7 mouse cellular contexts compared by ENCODE assay signal in the genomic region with DNA sequence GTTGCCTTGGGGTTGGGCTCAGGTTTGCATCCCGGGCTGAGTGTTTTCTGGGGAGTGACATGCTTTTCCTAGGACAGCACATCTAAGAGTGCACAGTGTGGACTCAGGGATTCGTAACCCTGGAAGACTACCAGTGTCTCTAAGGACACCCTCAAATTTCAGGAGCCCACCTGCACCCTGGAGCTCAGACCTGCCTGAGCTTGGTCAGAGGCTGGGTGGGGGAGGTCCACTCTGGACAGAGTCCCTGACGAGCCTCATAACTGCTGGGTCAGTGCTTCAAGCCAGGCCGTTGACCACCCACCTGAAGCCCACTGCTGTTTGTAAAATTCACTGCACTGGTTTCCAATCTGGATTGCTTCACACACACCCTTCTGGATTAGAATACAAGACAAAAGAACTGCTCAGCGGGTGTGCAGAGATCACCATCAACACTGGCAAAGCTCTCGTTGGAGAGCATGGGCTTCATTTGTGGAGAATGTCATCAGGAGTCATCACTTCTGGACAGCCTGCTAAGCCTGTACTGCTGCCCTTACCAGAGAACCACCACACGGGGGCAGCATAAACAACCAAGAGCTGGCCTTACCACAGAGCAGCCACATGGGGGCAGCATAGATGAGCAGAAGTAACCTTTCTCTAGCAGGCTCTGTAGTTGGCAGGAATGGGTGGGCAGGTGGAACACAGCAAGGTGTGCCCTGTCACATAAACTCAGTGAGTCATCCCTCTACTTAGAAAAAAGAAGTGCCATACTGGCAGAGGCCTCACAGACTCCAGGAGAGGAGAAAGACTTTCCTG. TPM values are rescaled to one million over a fixed set of nuclear protein-coding genes. Genes with fewer than 3 reads are reported as not detected.
DNase-seq lines count a peak whose midpoint lies in the region; ATAC-seq and TF ChIP-seq lines count a peak whose summit lies in the region.

No protein-coding gene starts in this region.

- DNase-seq in adrenal gland, adult 2 months = peak; percentile 75
- peak; percentile 78 for DNase-seq in embryo, embryonic 11.5 days (ENCODE audit: low read depth, low spot score)
- DNase-seq in gastrocnemius, postnatal 4 days (ENCODE audit: low spot score in 2 of 2) = peak; percentile 62 to 79
- peak; percentile 81 to 89 for DNase-seq in left cerebral cortex, postnatal 25 days (ENCODE audit: low spot score in 2 of 2)

- H3K4me3 ChIP-seq in intestine, embryonic 16.5 days (ENCODE audit: low read length) = no peak overlapping the region
- no peak overlapping the region for H3K4me3 ChIP-seq in midbrain, embryonic 12.5 days
- no peak overlapping the region for H3K4me3 ChIP-seq in small intestine, adult 2 months (ENCODE audit: low read depth, low read length)

- H3K4me2 ChIP-seq in intestine, embryonic 16.5 days (ENCODE audit: low read depth, low read length) = no peak overlapping the region
- no peak overlapping the region for H3K4me2 ChIP-seq in midbrain, embryonic 12.5 days (replicated peaks)

- intact Hi-C loops in left cerebral cortex, postnatal 25 days (cut with DNase I) = loop anchor here (2.0 kb wide), 1 partner anchor 160 kb away; no protein-coding TSS in a partner anchor

- H3K27me3 ChIP-seq in intestine, embryonic 16.5 days (replicated peaks; ENCODE audit: control insufficient read depth, insufficient read depth, low read length) = no peaks in the 10 kb centered on the region
- no peaks in the 10 kb centered on the region for H3K27me3 ChIP-seq in midbrain, embryonic 12.5 days
- H3K27me3 ChIP-seq in small intestine, adult 2 months (ENCODE audit: control insufficient read depth, insufficient read depth, low read length) = no peaks in the 10 kb centered on the region

- peak; percentile 20 for ATAC-seq in intestine, embryonic 16.5 days
- peak; percentile 69 for ATAC-seq in midbrain, embryonic 12.5 days (ENCODE audit: low FRiP score, low read depth)

- H3K4me1 ChIP-seq in intestine, embryonic 16.5 days (ENCODE audit: control insufficient read depth, insufficient read depth, low read length) = peaks cover 4% of the 10 kb centered on the region; the same call in 1 of the 2 replicates
- no peaks in the 10 kb centered on the region for H3K4me1 ChIP-seq in midbrain, embryonic 12.5 days
- H3K4me1 ChIP-seq in small intestine, adult 2 months (ENCODE audit: control insufficient read depth, insufficient read depth, insufficient read length, low read length) = peaks cover 39% of the 10 kb centered on the region

- peak; percentile 100; the same call in 1 of the 2 replicates for TF ChIP-seq CTCF in small intestine, adult 2 months (IDR thresholded peaks at IDR 0.05; ENCODE audit: extremely low read depth, insufficient read length, insufficient replicate concordance, low read depth, low read length)

- no peak overlapping the region for H3K9ac ChIP-seq in intestine, embryonic 16.5 days (ENCODE audit: low read depth, low read length)
- H3K9ac ChIP-seq in midbrain, embryonic 12.5 days (replicated peaks) = no peak overlapping the region

- no peaks in the 10 kb centered on the region for H3K36me3 ChIP-seq in intestine, embryonic 16.5 days (ENCODE audit: control insufficient read depth, insufficient read depth, low read length)
- H3K36me3 ChIP-seq in midbrain, embryonic 12.5 days = peaks cover 44% of the 10 kb centered on the region
- no peaks in the 10 kb centered on the region for H3K36me3 ChIP-seq in small intestine, adult 2 months (ENCODE audit: control insufficient read depth, insufficient read depth, low read length)

- TF ChIP-seq POLR2A in small intestine, adult 2 months (IDR thresholded peaks at IDR 0.05; ENCODE audit: low read depth, low read length) = no peak

- H3K9me3 ChIP-seq in intestine, embryonic 16.5 days (ENCODE audit: control insufficient read depth, low read length) = no peaks in the 10 kb centered on the region
- no peaks in the 10 kb centered on the region for H3K9me3 ChIP-seq in midbrain, embryonic 12.5 days

- 49% methylated on average over 7 of the region's 7 CpGs for WGBS in intestine, embryonic 16.5 days
- WGBS in midbrain, embryonic 12.5 days = 52% methylated on average over 7 of the region's 7 CpGs
- WGBS in small intestine, adult 2 months = 49% methylated on average over 7 of the region's 7 CpGs

- no peak overlapping the region for H3K27ac ChIP-seq in intestine, embryonic 16.5 days (ENCODE audit: low read length)
- no peak overlapping the region for H3K27ac ChIP-seq in midbrain, embryonic 12.5 days (replicated peaks)
- no peak overlapping the region for H3K27ac ChIP-seq in small intestine, adult 2 months (ENCODE audit: insufficient read depth, low read depth, low read length)

RNA-seq across cellular contexts. Expression of a gene that starts 24.1 kb away (rescaled TPM):
- total RNA-seq in adrenal gland, adult 2 months (2021) = 10 to 100 TPM in 1 of 2 experiments, 1 to 10 TPM in 1; 8.1 to 10.9 TPM
- polyA plus RNA-seq in adrenal gland, adult 2 months (2012; rRNA removed) = 2.8 and 3.6 TPM in 2 replicates
- 1 to 10 TPM; 5.4 to 9.1 TPM for total RNA-seq in gastrocnemius, postnatal 4 days (2021)
- polyA plus RNA-seq in intestine, embryonic 16.5 days (2015; fragmentation: Nextera tagmentation; extraction: Ambion mirVana) = 13.0 and 15.2 TPM in 2 replicates
- 10 to 100 TPM; 39.1 to 45.9 TPM for total RNA-seq in left cerebral cortex, postnatal 25 days (2021)
- 37.9 and 41.2 TPM in 2 replicates for polyA plus RNA-seq in midbrain, embryonic 12.5 days (2016; fragmentation: Nextera tagmentation; extraction: Ambion mirVana)
- polyA plus RNA-seq in small intestine, adult 2 months (2012; rRNA removed) = 1.2 and 1.4 TPM in 2 replicates

RNA-seq across cellular contexts. Expression of a gene that starts 45.2 kb away (rescaled TPM):
- 1 to 10 TPM; 6.9 to 9.4 TPM for total RNA-seq in adrenal gland, adult 2 months (2021)
- 0.30 TPM in 1 of 2 replicates, not detected in the other for polyA plus RNA-seq in adrenal gland, adult 2 months (2012; rRNA removed)
- 1 to 10 TPM in 1 of 2 experiments, not detected in 1; 1.3 TPM for total RNA-seq in gastrocnemius, postnatal 4 days (2021)
- not detected in 2 replicates for polyA plus RNA-seq in intestine, embryonic 16.5 days (2015; fragmentation: Nextera tagmentation; extraction: Ambion mirVana)
- 1 to 10 TPM; 2.8 to 5.4 TPM for total RNA-seq in left cerebral cortex, postnatal 25 days (2021)
- not detected in 2 replicates for polyA plus RNA-seq in midbrain, embryonic 12.5 days (2016; fragmentation: Nextera tagmentation; extraction: Ambion mirVana)
- polyA plus RNA-seq in small intestine, adult 2 months (2012; rRNA removed) = 0.30 TPM in 1 of 2 replicates, not detected in the other
